Mouse (Mus musculus) left cerebral cortex, postnatal 4 days (tissue): ENCODE data around the gene Ganc. TPM values are rescaled to one million over a fixed set of nuclear protein-coding genes. Genes with fewer than 3 reads are reported as not detected.
A peak's percentile ranks its signal among the peaks of the same experiment; 100 is the strongest.

Experiments
- DNase-seq: peaks from one replicate; pipeline ENCODE4 v3.0.0-alpha.2; 2022
- intact Hi-C: fragments of 180-260 bp; cut with DNase I; formaldehyde crosslinking; loops from one replicate; pipeline ENCODE4 v1.15.1; 2025
- total RNA-seq, 2 experiments: library from RNA; stranded (reverse); gene quantifications; 2 replicates each; pipeline ENCODE4 v1.2.3; 2021

Ganc gene
- total RNA-seq, 2 experiments from 2014 or later = 8.3 to 8.9 TPM

GRCm38 (mm10) chr2:120496511-120496910 is 92.8 kb downstream of the Ganc start:
- DNase-seq = no peak
- intact Hi-C loops = no loop called here

- no peak for DNase-seq
- intact Hi-C loops = loop anchor here (10.0 kb wide), 1 partner anchor 95 kb away; the partner anchor contains the start of genes Ganc and Tmem87a
These were observed 96.3 kb downstream of the Ganc start for GRCm38 (mm10) chr2:120499971-120500471.

GRCm38 (mm10) chr2:120501136-120501918 is 97.6 kb downstream of the Ganc start:
- intact Hi-C loops = loop anchor here (10.0 kb wide), 1 partner anchor 97 kb away; the partner anchor contains the start of genes Ganc and Tmem87a
- DNase-seq = no peak

GRCm38 (mm10) chr2:120501931-120502604 is 98.4 kb downstream of the Ganc start:
- intact Hi-C loops = loop anchor here (10.0 kb wide), 1 partner anchor 97 kb away; the partner anchor contains the start of genes Ganc and Tmem87a

GRCm38 (mm10) chr2:120502605-120502990 is 98.9 kb downstream of the Ganc start:
- intact Hi-C loops = loop anchor here (10.0 kb wide), 1 partner anchor 98 kb away; the partner anchor contains the start of genes Ganc and Tmem87a
- DNase-seq = peak; percentile 38

More at GRCm38 (mm10) chr2:120501931-120502604, 98.4 kb downstream of the Ganc start:
- no peak for DNase-seq

GRCm38 (mm10) chr2:120503094-120503493 is 99.4 kb downstream of the Ganc start:
- DNase-seq = no peak
- intact Hi-C loops = loop anchor here (10.0 kb wide), 1 partner anchor 98 kb away; the partner anchor contains the start of genes Ganc and Tmem87a

- intact Hi-C loops = loop anchor here (10.0 kb wide), 1 partner anchor 99 kb away; the partner anchor contains the start of genes Ganc and Tmem87a
- DNase-seq = no peak
These were observed 100.3 kb downstream of the Ganc start for GRCm38 (mm10) chr2:120503992-120504391.

Other genes with a start within 250 kb of the Ganc start
- gene Ehd4, start 249.3 kb upstream of the Ganc start, total RNA-seq = 1 to 10 TPM; 6.9 to 9.6 TPM
- 10 to 100 TPM; 42.0 to 42.3 TPM for gene Pla2g4e, start 158.6 kb upstream of the Ganc start, total RNA-seq
- gene Pla2g4d, start 114.7 kb upstream of the Ganc start, total RNA-seq = under 1 TPM; 0.40 to 0.62 TPM
- gene Pla2g4f, start 89.7 kb upstream of the Ganc start, total RNA-seq = not detected
- gene Vps39, start 50.8 kb upstream of the Ganc start, total RNA-seq = 10 to 100 TPM; 48.4 to 53.7 TPM
- 10 to 100 TPM; 29.8 to 33.1 TPM for gene Tmem87a, start 217 bp downstream of the Ganc start, total RNA-seq
- gene Capn3, start 52.1 kb downstream of the Ganc start, total RNA-seq = 1 to 10 TPM; 1.6 to 2.7 TPM
- 10 to 100 TPM; 81.7 to 84.5 TPM for gene Zfp106, start 159.9 kb downstream of the Ganc start, total RNA-seq
- gene Snap23, start 163.8 kb downstream of the Ganc start, total RNA-seq = 10 to 100 TPM; 19.8 to 20.0 TPM
- gene Haus2, start 205.5 kb downstream of the Ganc start, total RNA-seq = 10 to 100 TPM; 14.3 to 15.6 TPM
- gene Lrrc57, start 205.6 kb downstream of the Ganc start, total RNA-seq = 10 to 100 TPM; 16.5 to 17.9 TPM
- gene Stard9, start 225.2 kb downstream of the Ganc start, total RNA-seq = 10 to 100 TPM; 13.7 to 15.6 TPM